Mouse (Mus musculus): Measurements from ENCODE around the gene Fbxl8.
"Not testable (repeated sequence)": the region's sequence is repeated elsewhere in the genome, so short reads cannot be mapped to it uniquely, and the experiment has no call there.

Gene Fbxl8

GRCm38 (mm10) chr8:105264024-105264982, at the start of gene Fbxl8, which contains the start of gene Tradd:
TSS of gene Fbxl8 (plus strand) at chr8:105264648.
TSS of gene Tradd (minus strand) at chr8:105264609.
- DNase-seq (ENCODE audit: low read depth, low spot score), result no peak

DNA sequence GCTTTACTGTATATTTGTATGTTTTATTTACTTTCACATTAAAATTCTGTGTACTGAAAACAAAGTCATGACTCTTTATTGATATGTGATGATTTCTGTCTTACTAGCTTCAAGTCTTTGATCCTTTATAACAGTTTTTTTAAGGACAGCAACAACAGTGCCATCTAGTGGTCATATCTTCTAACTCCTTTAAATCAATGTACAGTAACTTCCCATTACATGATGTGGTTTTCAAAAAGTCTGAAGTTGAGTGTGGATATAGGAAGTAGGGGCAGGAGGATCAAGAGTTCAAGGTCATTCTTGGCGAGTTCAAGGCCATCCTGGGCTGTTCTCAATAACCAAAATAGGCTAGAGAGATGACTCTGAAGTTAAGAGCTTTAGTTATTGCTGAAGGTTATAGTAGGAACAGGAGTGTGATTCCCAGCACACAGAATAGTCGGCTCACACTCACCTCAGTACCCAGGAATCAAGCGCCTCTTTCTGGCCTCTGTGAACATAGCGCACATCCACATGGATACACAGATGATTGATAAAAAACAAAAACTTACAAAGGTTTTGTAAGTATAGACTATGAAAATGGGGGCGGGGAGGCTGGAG, 46.4 kb upstream of the Fbxl8 start:
- peak; percentile 34 for DNase-seq (ENCODE audit: low read depth, low spot score)

DNA sequence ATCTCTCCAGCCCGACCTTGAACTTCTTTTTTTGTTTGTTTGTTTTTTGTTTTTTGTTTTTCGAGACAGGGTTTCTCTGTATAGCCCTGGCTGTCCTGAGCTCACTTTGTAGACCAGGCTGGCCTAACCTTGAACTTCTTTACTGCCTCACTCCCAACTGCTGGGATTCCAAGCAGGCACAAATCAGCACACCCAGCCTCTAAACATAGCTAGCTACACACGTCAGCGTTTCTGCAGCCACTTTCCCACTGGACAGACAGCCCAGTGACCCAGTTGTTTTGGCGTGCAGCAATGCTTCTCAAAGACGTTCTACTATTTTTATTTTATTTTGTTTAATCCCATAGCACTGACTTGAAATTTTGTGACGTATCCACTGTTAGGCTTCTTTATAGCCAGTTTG, 40.6 kb upstream of the Fbxl8 start:
- DNase-seq (ENCODE audit: low read depth, low spot score), result no peak

DNA sequence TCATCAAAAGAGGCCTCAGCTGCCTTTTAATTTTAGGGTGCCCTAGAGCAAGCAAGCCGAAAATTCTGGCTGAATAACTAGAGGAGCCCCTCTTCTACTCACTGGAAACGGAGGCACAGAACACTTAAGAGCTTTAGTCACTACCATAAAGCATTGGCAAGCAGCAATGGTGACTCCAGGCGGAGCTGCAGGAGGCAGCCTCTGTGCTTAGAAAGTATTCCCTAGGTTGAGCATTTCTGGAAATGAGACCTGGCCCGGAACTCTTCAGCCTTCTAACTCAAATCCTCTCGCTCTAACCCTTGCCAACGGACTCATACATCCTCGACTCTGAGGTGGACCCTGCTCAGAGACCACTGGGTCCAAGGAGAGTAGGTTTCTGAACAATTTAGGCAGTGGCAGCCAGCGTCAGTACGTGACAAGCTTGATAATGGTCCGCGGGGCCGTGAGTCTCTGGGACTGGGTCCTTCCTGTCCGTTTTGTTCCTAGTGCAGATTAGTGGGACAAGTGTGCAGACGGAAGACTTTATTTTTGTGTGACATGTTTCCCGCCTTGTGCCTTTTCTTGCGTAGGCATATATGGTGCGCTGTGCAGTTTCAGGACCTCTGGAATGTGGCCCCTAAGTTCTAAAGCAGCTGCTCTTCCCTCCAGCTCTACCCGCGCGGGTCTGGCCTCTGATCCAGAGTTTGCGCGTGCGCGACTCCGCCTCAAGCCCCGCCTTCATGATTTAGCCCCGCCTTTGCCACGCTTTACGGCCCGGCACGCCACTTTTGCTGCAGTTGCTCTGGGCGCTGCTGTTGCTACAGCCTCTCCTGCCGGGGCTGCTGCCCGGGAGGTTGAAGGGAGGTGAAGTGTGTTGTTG, 39.8 kb upstream of the Fbxl8 start, which contains the start of gene D230025D16Rik:
Gene D230025D16Rik (plus strand): TSS at position 733 of the 859 bp plus-strand sequence.
- peak; percentile 88 for DNase-seq (ENCODE audit: low read depth, low spot score)

- DNase-seq (ENCODE audit: low read depth, low spot score), result no peak
Measured at GRCm38 (mm10) chr8:105225272-105225593, 39.2 kb upstream of the Fbxl8 start.

DNA sequence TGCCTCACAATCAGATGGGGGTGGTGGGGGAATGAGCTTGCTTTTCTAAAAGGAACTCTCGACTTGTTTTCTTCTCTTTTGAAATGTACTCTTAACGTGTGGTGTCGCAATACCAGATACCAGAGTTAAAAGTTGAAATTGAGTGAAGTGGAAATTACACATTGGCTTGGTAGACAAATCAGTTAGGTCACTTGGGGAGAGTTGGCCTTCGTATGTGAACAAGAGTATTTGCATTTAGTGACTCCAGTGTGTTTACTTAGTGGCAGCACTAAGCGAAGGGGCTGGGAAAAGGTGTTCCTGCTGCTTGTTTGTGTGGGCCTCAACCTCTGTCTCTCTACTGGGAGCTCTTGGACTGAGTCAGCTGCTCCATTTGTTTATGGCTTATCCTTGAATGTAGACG, 38.5 kb upstream of the Fbxl8 start:
- DNase-seq (ENCODE audit: low read depth, low spot score), result no peak

DNA sequence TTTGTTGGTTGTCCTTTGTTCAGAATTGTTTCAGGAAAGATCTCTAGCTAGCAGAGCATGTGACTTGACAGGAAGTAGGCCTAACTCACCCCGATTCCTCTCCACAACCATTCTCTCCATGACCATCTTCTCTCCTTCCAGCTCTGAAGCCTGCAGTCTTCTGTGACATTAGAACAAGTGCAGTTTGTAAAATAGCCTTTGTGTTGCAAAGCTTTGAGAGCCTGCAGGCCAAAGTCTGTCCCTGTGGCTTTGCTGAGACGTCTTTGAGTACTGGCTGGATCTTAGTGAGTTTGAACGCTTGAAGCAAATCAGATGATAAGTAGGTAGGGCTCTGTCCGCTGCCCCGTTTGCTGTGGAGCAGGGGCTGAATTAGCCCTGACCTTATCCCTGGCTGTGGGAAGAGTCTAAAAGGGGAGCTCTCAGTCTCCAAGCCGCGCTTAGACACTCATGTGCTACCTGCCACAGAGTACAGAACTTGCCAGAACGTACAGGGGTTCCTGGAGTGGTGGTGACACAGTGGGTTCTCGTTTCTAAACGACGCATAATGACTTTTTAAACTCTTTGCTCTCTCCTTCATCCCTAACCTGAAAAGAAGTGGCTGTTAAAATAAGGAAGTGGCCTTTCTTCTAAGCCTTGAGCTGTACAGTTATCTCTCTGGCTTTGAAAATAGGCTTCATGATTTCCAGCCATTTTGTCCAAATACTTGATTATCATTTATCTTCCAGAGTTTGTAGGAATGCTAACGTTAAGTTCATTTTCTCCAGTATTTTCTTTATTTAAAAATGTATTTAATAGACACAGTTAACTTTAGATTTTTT, 32.7 kb upstream of the Fbxl8 start:
- no peak for DNase-seq (ENCODE audit: low read depth, low spot score)

DNA sequence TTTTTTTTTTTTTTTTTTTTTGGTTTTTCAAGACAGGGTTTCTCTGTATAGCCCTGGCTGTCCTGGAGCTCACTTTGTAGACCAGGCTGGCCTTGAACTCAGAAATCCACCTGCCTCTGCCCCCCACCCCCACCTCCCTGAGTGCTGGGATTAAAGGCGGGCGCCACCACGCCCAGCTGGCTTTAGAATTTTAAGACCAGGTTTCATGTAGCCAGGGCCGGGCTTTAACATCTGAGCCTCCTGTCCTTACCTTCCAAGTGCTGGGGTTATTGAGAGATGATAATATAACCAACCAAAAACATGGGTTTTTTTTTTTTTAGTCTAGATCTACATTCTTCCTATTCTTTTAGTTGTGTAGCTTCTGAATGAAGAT, 32.1 kb upstream of the Fbxl8 start:
- not testable (repeated sequence) for DNase-seq (ENCODE audit: low read depth, low spot score)

DNA sequence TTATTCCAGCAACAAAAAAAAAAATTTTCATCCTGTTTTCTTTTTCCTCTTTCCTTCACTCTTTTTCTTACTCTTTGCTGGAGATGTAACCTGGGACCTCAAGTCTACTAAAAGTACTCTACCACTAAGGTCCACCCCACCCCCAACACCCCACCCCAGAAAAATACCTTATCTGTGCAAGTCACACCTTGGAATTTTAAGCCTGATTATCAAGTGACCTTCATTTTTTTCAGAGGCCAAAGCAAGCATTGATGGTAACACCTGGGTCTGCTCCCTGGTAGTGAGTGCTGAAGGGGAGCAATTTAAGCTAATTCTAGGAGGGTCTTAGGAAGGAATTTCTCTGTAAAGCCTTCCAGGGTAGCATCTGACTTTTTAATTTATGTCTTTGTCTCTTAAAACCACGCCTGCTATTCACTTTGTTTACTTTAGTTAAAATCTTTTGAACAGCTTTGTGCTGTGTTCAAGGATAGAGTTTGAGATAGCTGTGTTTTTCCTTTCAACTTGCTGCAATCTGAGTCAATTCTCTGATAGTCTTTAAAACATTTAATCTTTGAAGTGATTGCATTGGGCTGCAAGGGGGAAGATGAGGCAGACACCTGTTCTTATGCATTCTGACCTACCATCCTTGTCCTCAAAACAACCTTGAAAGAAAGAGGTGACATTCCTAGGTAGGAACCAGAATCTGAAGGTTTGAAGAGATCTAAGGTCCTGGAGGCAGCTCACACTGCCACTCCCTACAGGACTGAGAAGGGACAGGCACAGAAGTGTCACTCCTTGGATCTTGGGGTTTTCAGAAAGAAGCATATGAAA, 31.1 kb upstream of the Fbxl8 start:
- no peak for DNase-seq (ENCODE audit: low read depth, low spot score)

DNA sequence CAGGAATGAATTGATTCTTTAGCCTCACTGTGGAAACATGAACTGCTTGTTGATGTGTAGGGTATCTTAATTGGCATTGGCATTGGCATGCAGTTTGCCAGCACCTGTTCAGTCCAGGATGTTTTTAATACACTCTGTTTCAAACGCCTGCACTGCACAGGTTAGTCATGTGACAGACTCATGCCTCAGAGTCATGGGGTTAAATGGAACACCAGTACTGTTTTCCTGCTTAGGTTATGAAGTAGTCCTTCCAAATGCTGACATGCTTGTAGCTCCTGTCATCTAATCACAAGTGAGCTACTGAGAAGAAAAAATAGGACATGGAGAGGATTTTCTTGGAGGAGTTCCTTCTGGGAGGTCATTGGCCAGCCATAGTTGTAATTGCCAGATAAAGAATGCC, 29.2 kb upstream of the Fbxl8 start:
- DNase-seq (ENCODE audit: low read depth, low spot score), result no peak

DNA sequence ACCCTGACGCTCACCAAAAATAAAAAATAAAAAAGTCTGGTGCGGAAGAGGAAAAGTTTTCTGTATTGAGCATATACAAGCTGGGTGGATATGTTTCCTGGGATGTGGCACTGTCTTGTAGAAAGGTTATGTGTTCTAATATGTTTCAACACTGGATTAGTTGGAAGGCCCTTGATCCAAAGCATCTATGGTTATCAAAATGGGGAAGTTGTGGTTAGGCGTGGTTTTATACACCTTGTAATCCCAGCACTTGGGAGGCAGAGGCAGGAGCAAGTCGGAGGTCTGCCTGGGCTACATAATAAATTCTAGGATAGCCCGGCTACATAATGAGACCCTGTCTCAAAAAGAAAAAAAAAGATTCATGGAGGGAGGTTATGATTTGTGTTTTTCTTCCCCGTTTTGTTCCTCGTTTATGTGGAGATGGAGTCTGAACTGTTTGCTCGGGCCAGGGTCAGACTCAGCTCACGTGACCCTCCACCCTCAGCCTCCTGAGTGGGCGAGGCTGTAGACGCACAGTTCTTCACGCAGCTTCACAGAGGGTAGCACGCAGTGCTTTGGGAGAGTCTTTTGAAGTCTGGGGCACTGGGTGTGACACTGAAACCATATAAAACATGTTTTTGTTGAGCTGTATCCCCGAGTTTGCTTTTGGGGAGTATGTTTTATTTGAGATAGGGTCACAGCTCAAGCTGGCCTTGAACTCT, 26.9 kb upstream of the Fbxl8 start:
- DNase-seq (ENCODE audit: low read depth, low spot score), result no peak

- no peak for DNase-seq (ENCODE audit: low read depth, low spot score)
Measured at GRCm38 (mm10) chr8:105241016-105241415, 23.4 kb upstream of the Fbxl8 start.

DNA sequence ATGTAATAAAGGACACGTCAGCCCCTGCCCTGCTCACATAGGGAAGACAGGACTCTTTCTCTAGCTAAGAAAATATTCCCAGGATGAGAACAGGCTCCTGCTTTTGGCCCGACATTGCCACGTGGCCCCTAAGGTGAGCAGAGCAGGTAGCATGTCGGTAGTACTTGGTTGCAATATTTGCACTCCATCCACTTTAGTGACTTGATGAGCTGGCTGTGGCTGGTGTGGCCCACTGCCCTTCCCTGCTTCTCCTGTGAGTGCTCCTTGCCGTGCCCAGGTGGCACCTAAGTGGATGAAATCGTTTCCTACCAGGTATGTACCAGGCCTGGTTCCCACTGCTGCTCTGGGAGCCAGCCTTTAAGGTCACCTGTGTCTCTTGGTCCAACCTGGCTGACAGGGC, 12.5 kb upstream of the Fbxl8 start:
- DNase-seq (ENCODE audit: low read depth, low spot score), result no peak

GRCm38 (mm10) chr8:105252680-105253537, 11.5 kb upstream of the Fbxl8 start:
- no peak for DNase-seq (ENCODE audit: low read depth, low spot score)

GRCm38 (mm10) chr8:105253766-105254151, 10.7 kb upstream of the Fbxl8 start:
- DNase-seq (ENCODE audit: low read depth, low spot score), result no peak

DNA sequence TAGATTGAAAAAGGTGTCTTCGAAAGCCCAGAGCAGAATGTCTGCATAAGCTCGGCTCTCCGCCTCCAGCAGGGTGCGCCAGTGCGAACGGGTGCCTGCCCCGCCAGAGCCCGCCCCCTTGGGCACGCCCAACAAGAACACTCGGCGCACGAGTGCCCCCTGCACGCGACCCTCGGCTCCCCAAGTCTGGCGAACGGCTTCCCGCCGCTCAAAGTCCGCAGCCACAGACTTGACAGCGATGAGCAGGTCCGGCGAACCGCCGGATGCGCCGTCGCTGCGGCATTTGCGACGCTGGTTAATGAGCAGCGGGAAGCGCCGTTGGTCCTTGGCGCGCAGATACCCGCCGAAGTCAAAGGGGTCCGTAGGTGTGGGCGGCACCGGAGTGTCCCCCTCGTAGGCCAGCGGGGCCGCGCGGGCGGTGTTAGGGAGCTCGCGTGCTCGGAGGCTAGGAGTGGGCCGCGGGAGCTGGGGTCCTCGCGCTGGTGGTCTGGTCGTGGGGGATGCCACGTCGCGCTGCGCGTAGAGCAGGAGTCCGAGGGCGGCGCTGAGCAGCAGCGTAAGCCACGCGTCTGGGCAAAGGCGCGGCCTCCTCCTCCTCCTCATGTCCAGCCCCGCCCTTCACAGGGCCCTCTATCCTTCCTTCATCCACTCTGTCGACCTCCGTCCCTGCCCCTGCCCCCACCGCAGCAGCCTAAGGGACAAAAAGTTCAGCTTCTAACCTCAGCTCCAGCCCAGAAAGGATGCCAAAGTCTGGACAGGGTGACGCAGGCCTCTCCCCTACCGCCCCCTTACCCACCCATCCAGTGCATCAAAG, 10.1 kb upstream of the Fbxl8 start:
- peak; percentile 44 for DNase-seq (ENCODE audit: low read depth, low spot score)

GRCm38 (mm10) chr8:105254966-105255350, 9.5 kb upstream of the Fbxl8 start, which contains the start of gene B3gnt9:
TSS of gene B3gnt9 (minus strand) at chr8:105255153.
- no peak for DNase-seq (ENCODE audit: low read depth, low spot score)
